Mouse (Mus musculus) lung, postnatal 10 days (tissue): ENCODE measurements around the gene Ap3d1.

ENCODE experiments used
- DNase-seq: peaks from one replicate; pipeline ENCODE4 v3.0.0; 2021

The Ap3d1 gene

DNA sequence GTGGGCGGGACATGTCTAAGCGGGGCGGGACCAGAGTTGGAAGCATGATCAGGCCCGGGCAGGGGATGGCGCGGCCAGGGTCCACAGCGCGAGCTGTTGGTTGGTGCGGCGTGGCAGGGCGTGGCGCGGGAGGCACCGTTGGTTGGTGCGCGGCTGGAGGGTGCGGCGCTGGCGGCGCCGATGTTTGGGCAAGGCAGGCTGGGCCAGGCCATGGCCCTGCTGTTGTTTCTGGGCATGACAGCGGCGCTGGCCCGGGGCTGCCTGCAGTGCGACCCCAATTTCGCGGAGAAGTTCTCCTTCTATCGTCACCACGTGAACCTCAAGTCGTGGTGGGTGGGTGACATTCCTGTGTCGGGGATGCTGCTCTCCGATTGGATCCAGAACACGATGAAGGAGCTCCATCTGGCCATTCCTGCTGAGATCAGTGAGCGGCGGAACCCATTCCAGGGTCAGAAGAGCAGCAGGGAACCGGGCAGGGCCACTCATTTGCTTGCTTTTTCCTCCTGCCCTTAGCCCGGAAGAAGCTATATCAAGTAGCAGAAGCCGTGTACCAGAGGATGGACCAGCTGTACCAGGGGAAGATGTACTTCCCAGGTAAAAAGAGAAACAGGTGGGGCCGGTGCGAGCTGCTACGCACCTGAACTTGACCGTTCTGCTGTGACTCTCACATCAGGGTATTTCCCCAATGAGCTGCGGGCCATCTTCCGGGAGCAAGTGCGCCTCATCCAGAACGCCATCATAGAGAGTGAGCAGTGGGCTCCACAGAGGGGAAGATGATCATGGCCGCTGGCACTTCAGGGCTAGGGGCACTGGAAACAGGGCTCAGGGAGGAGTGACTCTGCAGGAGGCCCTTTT lies 39.3 kb downstream of the Ap3d1 start:
- DNase-seq = peak; percentile 99

DNA sequence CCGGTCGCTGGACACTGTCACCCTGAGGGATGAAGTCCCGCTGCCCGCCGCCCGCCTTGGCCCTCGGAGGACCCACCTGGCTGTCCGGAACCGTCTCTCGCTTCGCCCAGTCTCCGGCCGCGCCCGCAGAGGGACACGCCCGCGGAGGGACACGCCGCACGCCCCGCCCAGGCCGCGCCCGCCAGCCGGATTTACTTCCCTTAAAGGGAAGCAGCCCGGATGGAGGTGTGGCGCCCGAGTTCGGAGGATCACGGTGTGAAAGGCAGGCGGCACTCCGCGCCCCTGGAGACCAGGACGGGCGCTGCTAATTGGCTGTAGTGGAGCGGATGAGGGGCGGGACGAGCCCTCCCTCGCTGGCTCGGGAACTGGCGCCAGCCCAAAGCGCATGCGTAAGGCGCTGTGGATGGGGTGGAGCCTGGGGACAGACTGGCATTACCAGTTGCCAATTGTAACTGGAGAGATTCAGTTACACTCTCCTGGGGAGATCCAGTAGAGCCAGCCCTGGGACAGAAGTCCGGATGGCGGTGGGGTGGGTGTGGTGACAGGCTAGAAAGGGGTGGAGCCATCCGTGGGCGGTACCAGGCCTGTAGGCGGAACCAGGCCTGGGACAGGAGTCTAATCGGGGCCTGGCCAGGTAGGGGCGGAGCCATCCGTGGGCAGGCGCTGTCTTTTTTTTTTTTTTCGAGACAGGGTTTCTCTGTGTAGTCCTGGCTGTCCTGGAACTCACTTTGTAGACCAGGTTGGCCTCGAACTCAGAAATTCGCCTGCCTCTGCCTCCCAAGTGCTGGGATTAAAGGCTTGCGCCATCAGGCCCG lies 40.1 kb downstream of the Ap3d1 start, which contains the start of the genes Mob3a and Izumo4:
TSS of gene Mob3a (minus strand) at position 257 of the 815 bp plus-strand sequence.
TSS of gene Izumo4 (plus strand) at position 464 of the 815 bp plus-strand sequence.
- DNase-seq = peak; percentile 100

DNA sequence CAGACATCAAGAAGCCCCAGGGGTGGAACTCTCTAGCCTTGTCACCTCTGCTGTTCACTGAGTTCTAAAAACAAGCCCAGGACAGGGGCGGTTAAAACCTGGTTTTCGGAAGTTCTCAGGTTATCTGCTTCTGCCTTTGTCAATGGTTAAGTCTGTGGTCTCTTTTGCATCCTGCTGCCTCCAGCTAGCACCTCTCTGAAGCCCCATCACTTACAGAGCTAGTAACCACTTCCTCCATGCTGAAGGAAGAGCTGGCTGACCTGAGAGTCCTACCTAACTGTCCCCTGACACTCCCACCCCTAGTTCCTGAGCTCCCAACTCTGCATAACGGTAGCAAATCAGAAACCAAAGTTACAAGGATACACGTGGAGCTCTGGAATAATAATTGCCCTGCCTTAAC lies 41.3 kb downstream of the Ap3d1 start:
- DNase-seq = no peak

DNA sequence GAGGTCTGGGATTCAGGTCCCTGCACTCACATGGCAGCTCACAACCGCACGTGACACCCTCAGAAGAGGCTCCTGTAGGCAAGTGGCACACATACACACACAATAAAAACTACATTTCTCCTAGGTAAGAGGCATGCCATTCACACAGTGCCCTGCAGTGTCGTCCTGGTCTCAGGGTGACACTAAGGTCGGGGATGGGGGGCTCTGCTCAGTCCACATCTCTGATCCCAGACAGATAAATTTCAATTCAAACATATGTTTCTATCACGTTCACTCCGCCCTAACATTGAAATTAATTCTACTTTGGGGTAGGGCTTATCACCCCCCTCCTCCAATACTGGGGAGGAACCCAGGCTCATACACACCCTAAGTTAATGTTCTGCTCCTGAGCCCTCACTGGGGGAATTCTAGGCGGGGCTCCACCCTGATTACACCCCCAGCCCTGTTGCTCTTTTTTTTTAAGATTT lies 42.0 kb downstream of the Ap3d1 start:
- DNase-seq = no peak

DNA sequence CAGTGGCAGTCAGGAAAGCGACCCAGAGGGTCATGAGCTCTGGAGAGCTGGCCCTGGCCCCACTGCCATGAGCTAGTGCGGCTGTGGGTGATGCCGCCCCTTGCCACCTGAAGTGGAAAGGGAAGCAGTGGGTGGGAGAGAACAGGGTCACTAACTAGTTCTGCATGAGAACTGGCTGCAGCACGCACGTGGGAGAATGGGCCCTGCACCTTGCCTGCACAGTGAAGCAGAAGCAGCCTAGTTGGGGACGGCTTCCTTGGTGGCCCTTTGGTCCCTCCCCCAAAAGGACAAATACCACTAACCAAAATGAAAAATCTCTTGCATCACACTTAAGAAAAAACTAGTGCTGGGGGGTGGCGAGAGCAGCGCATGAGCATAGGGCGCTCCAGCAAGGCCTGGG lies 43.5 kb downstream of the Ap3d1 start:
- no peak for DNase-seq

DNA sequence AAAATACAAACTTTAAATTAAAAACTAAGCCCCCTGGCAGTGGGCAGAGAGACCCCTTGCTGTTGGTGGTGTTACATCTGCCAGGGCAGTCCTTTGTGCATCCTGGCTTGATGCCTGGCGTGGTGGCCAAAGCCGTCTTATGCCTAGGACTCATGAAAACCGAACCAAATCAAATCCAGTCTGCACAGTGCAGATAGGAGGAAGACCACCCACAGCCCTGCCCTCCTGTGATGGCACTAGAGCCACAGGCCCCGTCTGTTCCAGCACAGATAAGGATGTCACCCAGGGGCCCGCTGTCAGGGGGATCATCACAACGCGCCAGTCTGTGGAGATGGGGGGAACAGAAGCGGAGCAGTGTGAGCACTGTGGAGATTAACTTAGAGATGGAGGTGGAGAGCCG lies 44.3 kb downstream of the Ap3d1 start:
- DNase-seq = no peak

DNA sequence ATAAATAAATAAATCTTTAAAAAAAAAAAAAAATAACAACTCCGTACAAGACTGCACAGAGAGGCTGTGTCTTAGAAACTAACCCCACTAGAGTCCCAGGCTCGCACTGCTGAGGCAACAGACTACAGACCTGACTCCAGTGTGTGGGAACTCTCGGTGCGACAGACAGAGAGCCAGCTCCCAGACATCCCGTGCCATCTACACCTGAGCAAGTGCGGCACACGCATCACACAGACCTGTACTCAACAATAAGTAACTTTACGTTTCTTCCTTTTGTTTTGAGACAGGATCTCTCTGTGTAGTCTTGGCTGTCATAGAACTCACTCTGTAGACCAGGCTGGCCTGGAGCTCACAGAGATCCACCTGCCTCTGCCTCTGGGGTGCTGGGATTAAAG lies 44.7 kb downstream of the Ap3d1 start:
- DNase-seq = no peak

DNA sequence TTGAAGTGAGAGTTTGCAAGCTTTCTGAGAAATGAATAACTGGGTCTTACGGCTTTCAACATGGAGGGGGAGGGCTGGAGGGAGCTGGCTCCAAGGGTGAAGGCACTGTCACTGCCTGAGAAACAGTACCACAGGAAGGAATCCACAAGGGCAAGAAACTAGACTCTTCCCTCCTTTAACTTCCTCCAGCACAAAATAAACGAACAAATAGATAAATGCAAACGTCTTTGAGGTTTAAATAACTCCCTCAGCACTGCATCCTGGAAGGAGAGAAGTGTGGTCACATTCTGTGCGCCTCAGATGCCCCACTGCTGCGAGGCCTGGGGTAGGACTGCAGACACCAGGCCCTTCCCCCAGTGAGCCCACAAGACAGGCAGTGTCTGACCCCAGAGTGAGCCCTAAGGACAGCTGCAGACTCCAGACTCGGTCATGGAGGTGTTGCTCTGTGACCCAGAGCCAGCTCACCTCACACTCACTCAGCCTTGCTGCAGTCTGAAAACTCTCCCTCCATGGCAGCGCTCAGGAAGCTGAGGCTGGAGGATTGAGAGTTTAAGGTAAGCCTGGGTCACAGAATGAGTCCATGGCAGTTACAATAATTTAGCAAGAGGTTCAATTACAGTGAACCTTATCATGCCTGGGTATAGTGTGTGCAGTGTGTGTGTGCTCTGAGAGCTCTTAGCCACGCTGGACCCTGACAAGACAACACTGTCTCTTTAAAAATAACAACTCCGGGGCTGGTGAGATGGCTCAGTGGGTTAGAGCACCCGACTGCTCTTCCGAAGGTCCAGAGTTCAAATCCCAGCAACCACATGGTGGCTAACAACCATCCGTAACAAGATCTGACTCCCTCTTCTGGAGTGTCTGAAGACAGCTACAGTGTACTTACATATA lies 45.3 kb downstream of the Ap3d1 start:
- no peak for DNase-seq

DNA sequence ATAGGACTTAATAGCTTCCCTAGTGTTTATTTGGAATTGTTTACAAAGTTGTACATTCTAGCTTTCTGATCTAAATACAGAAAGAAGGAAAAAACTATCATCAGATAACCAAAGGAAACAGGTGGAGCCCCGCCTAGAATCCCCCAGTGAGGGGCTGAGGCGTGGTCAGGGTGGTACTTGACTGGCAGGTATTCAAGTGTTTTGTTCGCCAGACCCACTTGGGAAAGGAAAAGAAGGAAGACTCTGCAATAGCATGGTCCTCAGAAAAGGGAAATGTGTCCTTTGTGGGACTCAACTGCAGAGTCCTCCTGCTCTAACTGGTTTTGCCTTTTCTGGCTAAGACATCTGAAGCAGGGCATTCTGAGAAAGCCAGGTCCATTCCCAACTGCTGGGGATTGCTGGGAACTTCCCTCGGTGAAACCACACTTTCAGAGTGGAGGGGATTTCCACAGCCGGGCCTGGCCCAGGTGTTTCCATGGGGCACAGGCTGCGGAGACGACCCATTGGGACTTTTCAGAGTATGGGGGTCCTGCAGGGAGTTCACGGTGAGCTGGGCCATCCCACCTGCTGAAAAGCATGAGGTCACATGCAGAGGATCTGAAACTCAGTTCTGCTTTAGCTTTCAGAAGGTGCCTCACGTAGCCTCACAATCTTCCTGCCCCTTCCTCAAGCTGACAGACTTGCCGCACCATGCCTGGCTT lies 46.1 kb downstream of the Ap3d1 start:
- no peak for DNase-seq

DNA sequence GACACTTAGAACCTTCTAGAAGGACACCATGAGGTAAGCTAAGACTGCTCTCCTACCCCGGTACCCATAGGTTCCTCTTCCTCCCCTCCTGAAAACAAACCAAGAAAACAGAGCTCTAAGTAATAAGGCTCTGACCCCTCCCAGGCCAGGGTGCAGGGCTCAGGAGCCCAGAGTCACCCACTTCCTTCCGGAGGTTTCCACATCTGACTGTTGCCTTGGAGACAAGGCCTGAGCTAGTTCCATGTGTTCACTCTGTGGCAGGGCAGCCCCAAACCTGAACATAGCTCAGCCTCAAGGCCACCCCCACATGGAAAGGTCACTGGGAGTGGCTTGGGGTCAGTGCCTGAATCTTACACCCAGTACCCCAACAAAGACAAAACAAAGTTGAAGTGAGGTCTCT lies 46.9 kb downstream of the Ap3d1 start:
- DNase-seq = peak; percentile 78

DNA sequence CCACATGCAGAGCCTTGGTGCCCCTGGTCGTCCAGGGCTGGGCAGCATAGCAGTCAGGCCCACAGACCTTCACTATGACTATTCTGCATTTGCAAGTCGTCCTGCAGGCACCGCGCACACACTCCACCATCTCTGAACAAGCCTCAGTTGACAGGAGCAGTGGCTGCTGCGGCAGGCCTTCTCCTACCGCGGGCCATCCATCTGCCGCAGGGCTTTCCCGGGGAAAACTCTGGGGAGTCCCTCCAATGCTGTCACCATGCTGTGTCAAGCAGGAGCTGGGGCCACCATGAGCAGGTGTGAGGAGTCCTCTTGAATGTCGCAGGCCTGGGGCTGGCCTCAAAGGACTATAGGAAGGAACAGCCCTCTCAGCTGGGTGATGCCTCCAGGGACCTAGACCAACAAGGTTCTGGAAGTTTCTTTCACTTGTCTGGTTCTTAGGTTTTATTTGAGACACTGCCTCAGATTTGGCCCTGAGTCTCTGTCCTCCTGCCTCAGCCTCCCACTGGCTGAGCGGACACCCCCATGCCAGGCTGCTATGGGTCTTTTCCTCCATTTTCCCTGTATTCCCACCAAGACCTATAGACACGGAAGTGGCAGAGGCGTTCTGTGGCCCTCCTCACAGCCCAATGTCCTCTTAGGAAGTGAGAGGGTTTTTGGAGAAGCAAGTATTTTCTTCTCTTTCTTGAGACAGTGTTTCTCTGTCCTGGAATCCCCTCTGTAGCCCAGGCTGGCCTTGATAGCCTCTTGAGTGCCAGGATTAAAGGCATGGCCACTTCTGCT lies 47.7 kb downstream of the Ap3d1 start:
- DNase-seq = no peak

DNA sequence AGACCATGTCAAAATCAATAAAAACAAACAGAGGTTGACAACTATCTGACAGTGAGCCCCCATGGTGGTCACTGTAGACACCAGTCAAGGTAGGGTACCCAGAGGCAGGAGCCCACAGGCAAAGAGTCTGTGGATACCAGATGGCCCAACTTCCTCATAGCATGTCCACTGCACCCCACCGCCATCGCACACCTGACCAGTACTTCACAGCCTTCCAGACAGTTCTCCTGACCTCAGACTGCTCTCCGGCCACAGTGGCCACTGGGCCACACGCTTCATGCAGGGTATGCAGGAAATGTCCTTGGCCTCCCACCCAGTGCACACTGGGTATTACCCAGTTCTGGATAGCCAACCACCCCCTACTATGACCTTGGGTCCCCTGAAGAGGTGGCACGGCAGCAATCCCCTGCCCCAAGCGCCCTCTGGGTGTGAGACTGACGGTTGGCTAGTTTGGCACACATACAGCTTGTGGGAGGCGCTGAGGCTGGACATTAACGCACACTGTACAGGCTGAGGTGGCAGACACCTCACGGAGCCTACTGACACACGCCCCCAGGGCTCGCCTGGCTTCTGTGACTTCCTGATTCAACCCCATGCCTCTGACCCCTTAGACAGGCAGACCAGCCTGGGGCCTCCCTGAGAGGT lies 48.5 kb downstream of the Ap3d1 start:
- DNase-seq = no peak

DNA sequence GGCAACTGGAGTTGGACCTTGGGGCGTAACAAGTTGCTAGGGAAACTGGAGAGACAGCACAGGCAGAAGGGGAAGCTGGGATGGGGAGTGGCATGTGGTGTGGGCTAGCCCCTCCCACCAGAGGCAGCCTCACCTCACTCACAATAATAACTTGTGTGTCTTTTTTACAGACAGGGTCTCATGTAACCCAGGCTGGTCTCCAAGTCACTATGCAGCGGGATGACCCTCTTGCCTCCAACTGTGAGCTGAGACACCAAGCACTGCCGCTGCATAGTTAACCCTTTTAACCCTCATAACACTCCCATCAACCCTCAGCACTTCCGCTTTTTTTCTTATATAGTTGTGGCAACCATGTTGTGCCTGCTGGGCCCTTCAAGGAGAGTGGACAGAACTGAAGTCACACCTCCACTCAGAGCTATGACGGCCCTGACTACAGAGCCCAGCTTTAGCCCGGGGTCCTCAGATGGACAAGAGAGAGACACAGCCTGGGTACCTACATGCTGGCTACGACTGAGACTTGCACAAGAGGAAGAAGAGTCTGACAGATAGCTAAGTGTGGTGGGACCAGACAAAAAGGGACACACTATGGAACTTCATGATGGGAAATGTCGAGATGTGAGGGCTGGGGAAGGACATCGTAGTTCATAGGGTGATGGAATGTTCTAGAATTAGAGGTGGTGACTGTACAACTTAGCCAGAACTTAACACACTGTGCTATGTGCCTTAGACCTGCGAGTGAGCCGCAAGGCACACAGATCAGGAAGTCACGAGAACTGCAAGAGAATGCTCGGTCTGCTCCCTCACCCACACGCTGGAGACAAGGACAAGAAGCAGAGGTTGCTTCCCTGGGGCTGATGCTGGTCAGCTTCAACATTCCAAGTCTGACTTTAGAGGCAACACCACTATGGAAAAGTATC lies 49.6 kb downstream of the Ap3d1 start:
- no peak for DNase-seq

DNA sequence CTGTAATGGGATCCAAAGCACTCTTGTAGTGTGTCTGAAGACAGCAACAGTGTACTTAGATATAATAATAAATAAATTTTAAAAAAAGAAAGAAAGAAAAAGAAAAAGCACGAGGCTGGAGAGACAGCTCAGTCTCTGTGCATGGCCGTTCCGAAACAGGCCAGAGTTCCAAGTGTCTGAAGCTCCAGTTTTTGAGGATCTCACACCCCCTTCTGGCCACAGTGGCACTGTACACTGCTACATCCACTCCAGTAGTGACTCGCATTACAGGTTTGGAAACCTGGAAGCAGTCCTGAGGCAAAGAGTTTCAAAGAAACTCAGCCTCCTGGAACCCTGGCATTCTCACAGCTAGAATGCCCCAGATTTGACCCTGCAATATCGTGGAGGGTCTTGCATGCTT lies 54.2 kb downstream of the Ap3d1 start:
- DNase-seq = peak; percentile 90

DNA sequence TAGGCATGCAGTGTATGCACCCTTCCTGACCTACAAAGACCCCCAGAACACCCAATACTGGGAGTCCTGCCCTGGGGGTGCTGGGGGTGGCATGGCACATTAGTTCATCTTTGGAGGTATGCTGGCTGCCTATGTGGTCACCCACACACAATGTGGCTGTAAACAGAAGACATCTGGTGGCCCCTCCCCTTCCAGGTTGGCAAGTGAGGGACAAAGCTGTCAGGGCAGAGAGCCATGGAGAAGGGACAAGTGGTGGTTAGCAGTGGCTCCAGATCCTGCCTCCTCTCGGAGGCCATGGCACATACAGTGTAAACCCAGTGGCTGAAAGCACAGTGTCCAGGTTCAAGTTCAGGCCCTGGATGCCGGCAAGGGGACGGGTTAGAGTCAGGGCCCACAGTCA lies 55.4 kb downstream of the Ap3d1 start:
- DNase-seq = no peak

DNA sequence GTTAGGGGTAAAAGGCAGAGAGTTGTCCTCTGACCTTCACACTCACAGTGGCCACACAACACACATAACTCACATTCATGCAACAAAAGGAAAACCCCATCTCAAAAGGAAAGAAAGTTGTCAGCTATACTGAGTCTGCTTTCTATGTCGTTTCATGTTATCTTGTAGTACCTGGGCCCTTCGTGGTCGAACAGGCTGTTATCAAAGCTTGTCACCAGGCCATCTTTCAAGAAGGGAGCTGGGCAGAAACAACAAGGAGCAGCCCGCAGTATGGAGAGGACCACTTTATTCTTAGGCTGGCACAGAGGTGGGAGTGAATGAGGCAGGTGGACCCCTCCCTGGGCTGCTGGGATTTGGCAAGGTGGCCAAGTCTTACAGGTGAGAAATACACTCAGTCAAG lies 57.1 kb downstream of the Ap3d1 start:
- no peak for DNase-seq

DNA sequence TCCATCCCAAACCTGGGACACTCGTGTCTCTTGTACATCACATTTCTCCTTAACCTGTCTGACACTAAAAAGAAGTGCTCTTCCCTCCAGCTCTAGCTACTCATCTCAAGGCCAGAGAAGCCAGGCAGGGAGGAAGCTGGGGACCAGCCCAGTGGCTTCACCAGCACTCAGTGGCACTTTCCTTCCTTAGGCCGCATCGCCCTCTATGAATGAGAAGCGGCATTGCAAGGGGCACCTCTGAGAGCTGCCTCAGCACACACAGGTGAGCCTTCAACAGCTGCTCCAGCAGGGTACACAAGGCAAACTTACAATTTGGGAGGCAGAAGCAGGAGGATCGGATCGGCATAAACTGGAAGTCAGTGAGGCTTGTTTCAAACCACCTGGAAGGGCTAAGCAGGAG lies 57.9 kb downstream of the Ap3d1 start:
- DNase-seq = peak; percentile 85

DNA sequence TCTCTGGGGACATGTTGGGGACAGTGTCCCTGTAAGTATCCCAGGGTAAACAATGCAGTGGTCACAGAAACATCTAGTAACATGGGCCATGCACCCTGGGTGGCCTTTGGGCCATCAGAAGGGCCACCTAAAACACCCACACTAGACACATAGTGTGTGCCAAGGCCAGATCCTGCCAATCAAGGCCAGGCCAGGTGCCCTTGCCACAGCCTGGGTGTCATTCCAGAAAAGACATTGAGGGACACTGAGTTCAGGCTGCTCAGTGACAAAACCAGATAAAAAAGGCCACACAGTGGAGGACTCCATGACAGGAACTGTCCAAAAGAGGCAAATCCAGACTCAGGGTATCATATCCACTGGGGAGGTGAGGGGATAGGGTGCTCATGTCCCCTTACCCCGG lies 58.4 kb downstream of the Ap3d1 start:
- DNase-seq = no peak

DNA sequence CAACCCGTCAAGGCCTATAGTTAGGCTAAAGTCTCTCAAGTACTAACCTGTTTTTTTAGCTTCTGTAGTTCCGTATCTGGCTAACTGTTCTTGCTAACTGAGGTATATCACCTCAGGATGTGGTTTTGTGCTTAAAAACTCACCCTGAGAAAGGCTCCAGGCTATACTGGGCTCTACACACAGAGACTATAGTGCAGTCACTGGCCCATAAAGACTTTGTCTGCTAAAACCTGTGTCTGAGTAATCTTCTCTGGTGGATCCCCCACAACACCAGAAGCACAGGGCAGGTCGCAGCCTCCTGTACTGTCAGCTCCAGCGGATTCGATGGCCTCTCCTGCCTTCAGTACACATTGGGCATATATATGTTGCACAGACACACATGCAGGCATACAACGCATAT lies 60.1 kb downstream of the Ap3d1 start:
- DNase-seq = no peak

DNA sequence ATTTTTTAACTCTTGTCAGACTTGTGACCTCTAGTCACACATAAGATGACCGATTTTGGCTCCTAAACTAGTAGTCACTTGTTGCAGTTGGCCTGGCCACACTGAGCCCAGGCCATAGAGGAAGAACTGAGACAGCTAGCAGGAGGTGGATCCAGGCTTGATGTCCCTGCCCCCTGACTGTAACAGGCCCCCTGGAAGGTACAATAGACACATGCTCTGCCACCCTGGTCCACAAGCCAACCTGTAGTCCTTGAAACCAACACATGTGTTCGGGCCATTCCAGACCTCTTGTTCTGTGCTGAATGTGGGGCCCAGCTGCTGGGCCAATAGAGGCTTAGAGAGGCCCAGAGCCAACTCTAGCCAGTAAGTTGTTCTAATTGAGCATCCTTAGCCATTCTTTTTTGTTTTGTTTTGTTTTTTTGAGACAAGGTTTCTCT lies 61.8 kb downstream of the Ap3d1 start:
- DNase-seq = no peak
